Mouse (Mus musculus) gastrocnemius, postnatal 4 days (tissue): ENCODE measurements around the gene Sdk2. TPM values are rescaled to one million over a fixed set of nuclear protein-coding genes. Genes with fewer than 3 reads are reported as not detected.

ENCODE experiments used
- DNase-seq, 2 experiments: peaks; one replicate each; pipeline ENCODE4 v3.0.0; 2021 to 2022; ENCODE audit warnings: low spot score in 2 of 2, mixed read lengths in 2 of 2
- total RNA-seq, 2 experiments: library from RNA; stranded (reverse); gene quantifications; 2 replicates each; pipeline ENCODE4 v1.2.3; 2021

Gene Sdk2
- total RNA-seq, 2 experiments from 2014 or later = 16.3 to 19.2 TPM

DNA sequence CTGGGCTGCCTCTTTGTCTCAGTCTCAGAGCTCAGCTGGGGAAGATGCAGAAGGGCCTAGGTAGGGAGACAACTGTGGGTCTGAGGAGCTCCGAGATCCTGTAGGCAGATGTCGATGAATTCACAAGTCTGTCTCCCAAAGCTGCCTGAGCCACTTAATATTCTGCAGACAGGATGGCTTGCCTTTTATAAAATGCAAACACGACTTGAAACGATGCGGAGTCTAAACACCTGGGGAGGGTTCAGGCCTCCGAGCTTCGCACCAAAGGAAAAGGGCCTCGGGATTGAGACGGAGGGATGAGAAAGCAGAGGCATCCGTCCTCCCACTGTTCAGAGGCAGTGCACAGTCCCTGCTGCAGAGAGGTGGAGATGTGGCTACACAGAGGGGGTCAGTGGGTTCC is 74.0 kb downstream of the Sdk2 start:
- no peak for DNase-seq

DNA sequence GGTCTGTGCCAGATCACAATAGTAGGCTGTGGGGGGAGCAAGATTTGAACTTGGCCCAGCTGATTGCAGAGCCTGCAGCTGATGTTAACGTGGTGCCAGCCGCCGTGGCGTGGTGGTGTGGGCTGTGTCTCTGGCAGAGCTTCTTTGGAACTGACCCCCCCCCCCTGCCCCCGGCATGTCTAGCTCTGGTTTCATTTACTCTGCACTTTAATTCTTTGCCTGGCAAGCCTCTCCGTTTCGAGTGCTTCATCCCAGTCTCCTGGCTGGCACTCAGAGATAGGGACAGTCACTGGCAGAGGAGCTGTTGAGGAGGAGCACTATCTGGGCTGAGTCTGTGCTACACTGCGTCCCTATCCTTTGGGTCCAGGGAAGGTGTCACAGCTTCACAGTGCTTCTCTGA is 75.0 kb downstream of the Sdk2 start:
- no peak for DNase-seq

DNA sequence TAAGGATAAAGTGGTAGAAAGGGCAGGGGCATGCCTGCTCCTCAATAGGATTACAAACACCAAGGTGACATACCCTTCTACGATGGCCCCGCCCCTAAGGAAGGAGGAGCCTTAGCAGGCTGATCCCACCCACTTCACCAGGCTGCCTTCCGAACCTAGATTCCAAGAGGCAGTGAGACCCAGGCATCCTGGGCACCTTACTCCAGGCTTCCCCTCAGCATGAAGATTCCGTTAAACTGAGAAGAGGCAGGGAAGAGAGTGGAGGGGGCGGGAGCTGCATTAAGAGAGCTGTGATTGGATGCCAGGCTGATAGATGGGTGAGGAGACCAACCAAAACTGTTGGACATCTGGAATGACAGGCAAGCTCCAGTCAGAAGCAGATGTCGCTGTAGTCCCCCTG is 76.4 kb downstream of the Sdk2 start:
- peak; percentile 42 to 52 for DNase-seq

DNA sequence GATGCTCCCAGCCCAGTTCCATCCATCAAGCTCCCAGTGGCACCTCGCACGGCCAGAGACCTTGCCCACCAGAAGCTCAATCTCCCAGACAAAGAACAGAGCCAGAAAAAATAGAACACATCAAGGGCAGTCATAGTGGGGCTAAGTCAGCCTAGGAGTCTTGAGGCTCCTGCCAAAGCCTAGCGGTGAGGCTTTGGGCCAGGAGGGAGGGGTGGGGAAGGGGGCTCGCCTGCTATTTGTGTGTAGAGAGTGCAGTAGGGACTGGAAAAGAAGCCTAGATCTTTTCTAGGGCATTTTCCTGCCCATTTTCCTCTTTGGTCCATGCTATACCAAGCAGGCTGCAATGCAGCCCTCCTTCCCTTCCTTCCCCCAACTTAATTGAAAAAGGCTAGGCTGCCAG is 76.8 kb downstream of the Sdk2 start:
- no peak for DNase-seq

DNA sequence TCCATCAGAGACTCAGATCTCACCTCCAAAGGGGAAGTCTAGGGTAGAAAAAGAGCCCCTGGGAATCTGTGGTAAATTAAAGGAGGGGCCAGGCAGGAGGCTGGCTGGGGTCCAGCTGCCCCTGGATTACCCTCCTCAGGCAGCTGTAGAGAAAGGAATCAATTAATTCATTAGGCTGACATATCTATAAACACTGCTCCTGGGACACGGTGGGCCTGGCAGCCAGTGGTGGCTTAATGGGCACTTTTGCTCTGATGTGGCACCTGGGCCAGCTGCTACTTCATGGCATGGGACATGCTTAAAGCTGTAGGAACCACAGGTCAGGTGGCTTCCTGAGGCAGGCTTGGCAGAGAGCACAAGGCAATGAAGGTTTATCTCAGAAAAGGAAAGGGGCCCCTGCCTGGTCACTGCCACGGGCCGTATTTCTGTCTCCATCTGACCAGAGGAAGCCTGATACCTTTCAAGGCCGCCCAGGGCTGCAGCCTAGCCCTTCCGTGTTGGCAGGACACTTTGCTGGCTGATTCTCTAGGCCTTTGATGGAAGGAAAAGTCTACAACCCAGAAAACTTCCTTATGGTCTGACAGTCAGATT is 80.9 kb downstream of the Sdk2 start:
- no peak for DNase-seq

DNA sequence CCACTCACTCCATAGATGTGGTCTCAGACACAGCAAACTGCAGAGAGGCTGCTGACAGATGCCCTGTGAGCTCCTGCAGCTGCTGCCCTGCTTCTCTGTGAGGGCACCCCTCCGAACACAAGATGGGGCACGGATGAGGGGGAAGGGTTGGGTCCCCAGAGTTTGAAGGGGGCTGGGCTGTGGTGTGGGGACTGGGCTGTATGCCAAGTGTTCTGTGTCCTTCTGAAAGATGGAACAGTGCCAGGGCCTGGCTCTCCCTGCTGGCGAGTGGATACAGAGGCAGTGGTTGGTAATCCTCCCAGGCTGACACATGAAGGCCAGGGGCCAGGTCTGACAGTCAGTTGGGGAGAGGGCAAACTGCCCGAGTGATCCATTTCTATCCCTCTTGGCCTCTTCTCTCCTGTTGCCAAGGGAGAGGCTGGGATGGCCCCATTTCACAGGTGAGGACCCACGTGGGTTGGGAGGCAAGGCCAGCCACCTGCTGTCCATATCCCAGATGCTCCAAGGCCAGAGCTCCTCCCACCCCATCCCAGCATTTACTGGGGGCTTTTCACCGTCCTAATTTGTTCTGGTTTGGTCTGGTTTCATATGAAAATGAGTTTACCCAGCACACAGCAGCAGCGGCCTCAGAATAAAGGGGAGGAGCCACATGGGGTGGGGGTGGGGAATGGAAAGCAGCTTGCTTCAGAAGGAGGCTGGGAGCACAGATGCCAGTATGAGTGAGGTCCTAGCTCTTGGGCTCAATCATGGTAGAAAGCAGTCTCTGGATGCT is 84.9 kb downstream of the Sdk2 start:
- DNase-seq = no peak

DNA sequence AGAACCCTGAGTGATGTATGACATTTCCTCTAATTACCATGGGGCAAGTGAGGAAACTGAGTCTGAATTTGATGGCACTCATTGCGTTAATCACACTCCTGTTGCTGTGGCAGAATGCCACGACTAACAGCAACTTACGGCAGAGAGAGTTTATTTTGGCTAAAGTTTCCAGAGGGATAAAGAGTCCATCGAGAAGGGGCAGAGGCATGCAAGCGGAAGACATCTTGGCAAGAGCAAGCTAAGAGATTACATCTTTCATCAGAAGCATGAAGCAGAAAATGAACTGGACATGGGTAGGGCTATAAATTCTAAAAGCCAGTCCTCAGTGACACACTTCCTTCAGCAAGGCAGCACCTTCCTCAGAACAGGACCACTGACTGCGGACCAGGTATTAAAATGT is 85.8 kb downstream of the Sdk2 start:
- DNase-seq = no peak

DNA sequence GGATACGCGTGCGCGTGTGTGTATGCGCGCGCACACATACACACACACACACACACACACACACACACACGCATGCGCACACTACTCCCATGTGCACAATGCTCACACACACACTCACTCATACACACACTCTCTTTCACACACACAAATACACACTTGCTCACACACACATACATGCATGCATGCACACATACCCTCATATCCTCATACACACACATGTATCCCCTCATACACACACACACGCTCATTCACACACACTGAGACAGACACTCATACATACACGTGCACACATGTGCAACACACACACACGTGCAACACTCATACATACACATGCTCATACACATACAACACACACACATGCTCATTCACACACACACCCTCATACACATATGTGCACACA is 88.5 kb downstream of the Sdk2 start:
- DNase-seq = no peak

DNA sequence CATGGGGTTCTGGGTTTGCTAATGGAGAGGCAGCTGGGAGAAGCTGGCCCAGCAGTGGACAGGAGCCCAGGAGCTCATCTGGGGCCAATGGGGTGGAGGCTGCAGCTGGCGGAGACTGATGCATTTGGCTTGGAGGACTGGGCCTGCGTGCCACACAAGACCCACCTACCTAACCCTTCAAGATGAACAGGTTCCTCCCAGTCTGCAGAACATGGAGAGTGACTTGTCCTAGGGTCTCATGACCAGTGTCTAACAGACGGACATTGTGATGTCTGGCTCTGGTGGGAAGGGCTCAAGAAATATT is 91.2 kb downstream of the Sdk2 start:
- no peak for DNase-seq

DNA sequence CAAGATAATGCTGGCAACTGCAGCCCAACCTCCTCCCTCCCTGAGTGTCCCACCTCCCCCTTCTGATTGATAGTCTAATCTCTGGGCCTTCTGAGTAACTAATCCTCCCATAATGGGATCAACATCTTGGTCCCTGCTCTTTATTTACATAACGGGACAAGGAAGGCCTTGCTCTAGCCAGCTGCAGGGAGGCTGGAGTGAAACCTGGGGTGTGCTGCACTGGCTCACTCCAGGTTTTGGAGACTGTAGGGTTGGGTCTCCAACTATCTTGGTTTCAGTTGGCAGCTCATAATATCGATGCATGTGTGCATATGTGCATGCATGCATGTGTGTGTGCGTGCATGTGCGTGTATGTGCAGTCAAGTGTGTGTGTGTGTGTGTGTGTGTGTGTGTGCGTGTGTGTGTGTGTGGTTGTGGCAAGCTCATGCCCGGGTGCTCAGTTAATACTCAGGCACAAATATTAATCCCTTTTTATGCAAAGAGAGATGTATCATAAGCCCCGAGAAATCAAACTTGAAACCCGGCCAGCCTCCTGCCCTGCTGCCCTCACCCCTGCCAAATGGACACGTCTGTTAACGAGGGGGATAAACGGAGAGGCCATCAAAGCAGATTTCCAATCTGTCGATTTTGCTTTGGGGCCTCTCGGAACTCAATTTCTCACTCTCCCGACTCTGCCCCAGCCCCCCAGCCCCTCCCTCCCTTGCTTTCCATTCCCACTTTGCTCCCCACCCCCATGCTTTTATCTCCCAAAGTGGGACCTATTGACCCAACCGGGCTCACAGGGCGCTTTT is 91.8 kb downstream of the Sdk2 start:
- peak in 1 of 2 experiments; percentile 32 for DNase-seq

DNA sequence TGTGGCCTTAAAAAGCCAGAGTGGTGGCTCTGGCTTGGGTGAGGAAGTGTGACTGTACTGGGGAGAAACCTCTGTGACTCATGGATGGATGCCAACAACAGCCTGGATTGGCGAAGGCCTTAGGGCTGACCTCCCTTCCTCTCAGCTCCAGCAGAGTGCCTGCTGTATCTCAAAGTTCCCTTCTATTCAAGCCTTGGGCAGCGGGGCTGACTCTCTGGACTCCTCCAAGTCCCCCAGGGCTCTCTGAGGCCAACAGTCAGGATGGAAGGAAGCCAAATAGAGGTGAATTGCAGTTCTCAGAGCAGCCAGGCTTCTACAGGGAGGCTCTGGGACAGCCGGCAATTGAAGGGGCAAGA is 94.4 kb downstream of the Sdk2 start:
- no peak for DNase-seq

DNA sequence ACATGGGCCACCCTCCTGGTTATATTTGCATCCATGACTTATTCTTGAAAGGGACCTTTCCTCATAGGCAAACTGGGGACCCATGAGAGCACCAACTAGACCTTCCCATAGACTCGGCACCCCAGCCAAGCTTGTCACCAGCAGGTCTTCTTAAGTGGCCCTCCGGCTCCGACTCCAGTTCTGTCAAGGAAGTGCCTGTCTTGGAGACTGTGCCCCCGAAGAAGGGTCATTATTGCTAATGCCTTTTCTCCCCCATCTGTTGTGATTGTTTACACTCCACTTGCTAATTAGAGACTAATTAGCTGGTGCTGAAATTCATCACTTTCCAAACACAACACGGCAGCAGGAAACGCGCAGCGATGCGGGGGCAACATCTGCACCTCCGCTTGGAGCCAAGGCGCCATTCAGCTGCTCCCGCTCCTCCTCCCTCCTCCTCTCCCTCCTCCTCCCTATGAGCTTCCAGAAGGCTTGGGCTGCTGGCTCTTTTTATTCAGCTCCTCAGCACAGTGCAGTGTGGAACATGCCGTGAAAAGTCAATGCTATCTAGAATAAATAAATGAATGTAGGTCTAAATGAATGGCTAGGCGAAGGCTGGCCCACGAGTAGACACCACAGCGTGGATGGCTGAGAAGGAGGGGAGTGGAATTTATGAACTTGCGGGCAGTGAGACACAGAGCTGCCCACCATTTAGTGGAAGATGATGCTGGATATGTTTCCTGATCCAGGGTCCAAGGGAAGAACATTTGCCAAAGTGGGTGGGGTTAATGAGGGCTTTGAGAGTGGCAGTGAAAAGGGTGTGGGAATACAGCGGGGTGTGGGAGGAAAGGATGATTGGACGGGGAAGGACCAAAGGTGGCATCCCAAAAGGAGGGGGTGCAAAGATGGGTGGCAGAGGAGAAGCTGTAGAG is 95.0 kb downstream of the Sdk2 start:
- DNase-seq = no peak

DNA sequence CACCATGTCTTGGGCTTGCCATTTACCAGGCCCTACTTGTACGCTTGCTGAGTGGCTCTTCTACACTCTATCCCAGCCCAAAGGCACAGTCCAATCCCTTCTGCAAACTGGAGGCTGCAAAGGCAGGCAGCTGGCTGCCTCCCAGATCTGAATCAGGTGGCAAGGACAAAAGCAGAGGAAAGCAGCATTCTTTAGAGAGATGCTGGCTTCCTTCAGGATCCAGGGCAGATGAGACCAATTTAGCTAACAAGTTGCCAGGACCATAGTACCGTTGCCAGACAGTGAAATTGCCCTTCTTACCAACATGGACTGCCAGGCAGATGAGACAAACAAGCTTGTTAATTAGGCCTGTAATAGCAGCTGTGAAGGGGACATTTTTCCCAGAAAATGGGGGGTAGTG is 96.8 kb downstream of the Sdk2 start:
- DNase-seq = no peak

DNA sequence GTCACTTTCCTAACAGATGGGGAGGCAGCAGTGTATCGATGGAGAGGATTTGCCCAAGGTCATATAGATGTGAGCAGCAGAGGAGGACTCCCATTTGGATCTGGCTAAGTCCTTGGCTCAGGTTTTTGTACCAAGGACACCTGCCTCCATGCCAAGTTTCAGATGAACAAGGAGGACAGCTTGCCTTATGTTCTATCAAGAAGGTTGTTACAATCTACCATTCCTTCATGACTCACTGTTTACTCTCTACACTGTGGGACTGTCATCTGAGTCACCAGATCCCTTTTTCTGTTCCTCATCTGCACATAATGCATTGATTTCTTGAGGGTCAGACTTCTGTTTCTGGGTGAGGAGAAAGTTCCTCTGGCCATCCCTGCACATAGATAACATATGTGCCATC is 101.6 kb downstream of the Sdk2 start:
- no peak for DNase-seq

DNA sequence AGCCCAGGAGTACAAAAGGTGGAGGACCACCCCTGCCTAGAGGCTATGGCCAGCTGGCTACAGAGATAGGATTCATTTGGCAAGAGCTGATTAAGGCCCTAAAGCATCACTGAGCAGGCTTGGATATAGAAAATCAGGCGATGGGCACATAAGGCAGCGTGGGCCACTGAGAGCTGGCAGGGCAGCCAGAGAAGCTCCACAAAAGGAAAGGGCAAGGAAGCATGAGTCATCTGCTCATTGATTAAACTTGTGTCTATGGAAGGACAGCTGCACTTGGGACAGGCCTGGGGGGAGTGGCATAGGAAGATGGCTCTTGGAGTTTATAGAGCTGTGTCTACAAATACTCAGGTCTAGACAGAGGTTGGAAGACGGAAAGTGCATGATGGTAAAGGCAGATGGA is 104.1 kb downstream of the Sdk2 start:
- no peak for DNase-seq

DNA sequence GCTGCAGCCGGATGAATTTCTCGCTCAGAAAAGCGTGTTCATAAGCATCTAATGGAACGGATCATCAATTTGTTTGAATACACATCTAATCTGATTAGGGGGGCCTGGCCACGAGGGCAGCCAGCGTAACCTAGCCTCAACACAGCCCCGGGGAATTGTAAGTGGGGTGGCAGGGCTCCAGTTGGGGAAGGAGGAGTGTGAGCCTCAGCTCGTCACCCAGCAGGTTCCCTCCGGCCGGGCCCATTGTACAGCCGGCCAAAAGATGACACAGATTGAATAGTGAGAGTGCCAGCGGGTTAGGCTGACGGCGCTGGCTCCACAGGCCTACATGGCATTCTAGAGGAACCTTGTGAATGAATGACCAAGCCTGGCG is 115.2 kb downstream of the Sdk2 start:
- no peak for DNase-seq

DNA sequence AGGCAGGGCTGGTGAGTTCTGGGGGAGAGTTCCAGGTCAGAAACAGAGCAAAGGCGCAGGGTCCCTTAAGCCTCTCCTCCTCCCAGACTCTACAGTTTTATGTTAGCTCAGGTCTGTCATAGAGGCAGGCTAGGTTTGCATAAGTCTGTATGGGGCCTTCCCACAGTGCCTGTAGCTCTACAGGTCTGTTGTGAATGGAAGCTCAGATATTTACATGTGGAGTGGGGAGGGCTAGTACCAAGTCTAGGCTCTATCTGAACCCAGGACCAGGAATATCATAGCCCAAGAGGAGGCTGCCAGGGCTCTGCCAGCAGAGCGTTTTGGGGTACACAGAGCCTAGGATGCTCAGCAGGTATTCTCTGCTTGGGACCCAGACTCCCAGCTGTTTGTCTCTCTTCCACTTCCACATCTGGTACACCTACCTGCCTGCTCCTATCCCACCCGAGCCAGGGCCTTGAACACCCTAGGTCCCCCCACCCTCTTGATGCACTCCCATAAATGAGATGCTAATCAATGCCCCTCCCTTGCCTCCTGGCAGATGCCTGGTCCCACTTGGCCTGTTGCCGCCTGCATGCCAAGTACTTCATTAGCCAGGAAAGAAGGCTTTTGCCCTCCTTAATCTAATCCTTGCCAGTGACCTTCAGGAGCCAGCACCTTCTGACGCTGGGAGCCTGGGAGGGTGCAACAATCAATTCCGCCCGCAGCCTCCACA is 115.8 kb downstream of the Sdk2 start:
- DNase-seq = no peak

DNA sequence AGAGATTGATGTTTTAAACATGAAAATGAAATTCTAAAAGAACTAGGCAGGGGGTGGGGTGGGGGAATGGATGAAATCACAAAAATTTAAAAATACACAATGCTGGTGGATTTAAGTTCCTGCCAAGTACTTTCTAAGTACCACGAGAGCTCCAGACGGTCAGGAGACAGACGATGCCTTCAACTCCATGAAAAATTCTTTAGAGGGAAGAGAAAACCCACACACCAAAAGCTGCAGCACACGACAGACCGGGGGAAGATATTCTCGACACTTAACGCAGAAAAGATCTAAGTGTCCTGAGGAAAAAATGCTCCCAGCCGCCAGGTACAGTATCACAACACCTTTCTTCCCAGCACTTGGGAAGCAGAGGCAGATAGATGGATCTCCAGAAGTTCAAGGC is 118.2 kb downstream of the Sdk2 start:
- DNase-seq = no peak

DNA sequence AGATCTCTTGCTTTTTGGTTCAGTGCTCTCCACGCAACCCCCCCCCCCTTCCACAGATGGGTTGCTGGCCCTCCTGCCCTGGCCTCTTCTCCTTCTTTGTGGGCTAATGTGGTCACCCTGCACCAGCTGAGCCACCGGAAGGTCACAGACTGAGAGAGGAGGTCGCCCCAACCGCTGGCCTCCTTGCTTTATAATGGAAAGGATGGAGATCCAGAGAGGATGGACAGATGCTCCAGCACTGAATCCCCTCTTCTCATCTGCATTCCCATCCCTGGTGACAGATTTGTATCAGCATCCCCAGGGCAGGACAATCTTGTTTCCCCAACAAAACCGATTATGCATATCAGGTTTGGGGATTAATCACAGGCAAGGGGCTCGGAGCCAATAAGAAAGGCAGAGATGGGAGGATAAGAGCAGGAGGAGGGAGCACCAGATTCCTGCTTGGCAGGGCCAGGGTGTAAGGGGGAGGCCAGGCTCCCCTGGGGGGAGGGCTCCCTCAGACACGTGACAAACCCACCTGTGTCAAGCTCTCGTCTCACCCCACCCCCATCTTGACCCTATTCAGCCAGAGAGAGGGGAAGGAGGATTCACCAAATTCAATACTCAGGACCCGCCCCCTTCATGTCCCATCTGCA is 124.6 kb downstream of the Sdk2 start:
- no peak for DNase-seq

DNA sequence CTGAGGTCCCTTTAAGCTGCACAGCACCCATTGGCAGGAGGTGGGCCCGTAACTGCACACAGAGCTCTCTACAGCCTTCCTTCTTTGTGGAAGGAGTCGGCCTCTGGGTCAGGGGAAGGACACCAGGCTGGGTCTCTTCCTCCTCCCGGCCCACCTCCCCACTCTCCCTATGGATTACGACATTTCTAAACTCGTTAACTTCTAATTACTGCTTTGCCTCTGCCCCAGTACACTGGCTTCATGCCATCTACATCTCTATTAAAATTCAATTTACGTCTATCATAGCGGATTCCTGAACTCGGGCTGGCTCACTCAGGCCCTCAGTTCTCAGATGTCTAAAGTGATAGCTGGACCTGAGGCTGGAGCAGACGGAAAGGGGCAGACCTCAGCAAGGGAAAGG is 133.2 kb downstream of the Sdk2 start:
- DNase-seq = no peak

DNA sequence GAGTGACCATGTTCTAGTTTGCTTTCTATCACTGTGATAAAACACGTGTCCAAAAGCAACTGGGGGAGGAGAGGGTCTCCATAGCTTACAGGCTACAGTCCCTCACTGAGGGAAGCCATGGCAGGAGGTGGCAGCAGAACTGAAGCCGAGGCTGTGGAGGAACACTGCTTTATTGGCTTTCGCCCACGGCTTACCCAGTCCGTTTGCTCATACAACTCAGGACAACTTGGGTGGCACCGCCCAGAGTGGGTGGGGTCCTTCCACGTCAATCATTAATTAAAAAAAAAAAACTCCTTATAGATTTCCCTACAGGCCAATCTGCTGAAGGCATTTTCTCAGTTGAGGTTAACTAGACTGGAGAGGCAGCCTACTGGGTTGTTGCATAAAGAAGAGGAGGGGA is 133.9 kb downstream of the Sdk2 start:
- no peak for DNase-seq
